Mouse (Mus musculus) right cerebral cortex, postnatal 4 days (tissue): ENCODE results near the gene Tmem120b.
A peak's percentile ranks its signal among the peaks of the same experiment; 100 is the strongest.

Source experiments
- DNase-seq: peaks from one replicate; pipeline ENCODE4 v3.0.0-alpha.2; 2022

The Tmem120b gene

DNA sequence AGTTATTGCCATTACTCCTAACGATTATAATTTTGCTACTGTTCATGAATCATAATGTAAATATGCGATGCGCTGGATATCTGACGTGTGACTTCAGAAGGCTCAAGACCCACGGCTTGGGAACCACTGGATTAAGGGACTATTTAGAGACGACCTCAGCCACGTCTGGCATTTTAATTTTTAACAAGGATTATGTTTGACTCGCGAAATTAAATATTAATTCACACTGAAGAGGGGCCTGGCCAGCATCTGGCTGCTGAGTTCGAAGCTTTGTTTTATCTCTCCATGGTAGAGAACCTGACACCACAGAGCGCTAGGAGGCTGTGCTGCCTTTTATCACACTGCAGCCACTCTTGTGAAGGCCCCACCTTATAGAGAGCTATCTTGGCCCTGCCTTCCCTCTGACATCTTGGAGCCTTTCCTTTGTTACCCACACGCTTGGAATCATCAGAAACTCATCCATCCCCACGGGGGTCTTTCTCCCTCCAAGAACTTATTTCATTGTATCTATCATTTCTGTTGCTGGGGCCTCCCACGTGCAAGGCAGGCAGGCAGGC is 24.9 kb downstream of the Tmem120b start:
- no peak for DNase-seq

DNA sequence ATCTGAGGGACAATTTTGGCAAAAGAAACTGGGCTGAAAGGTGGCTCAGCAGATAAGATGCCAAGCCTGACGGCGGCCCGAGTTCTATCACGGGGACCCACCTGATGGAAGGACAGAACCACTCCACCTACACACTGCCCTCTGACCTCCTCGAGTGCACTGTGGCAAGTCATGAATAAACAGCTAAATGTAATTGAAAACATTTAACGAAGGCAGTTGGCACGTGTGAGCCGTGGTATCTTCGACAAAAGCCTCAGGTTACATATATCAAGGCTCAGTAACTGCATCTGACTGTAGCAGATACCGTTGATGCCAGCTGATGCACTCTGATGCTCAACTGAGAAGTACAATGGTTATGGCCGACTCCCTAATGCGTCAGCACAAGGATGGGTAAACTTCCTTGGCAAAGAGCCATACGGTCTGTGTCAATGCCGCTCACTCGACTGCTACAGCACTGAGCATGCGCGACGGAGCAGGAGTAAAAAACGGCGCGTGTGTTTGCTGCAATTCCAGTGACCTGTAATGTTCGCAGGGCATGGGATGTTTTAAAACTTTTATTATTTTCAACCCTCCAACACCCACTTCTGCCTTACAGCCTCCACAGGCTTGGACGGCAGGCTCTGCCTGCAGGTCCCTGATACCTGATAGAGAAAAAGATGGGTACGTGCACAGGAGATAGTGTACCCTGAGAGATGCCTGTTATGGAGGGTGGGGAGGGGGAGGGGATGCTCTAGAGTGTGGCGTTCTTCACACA is 26.2 kb downstream of the Tmem120b start:
- no peak for DNase-seq

DNA sequence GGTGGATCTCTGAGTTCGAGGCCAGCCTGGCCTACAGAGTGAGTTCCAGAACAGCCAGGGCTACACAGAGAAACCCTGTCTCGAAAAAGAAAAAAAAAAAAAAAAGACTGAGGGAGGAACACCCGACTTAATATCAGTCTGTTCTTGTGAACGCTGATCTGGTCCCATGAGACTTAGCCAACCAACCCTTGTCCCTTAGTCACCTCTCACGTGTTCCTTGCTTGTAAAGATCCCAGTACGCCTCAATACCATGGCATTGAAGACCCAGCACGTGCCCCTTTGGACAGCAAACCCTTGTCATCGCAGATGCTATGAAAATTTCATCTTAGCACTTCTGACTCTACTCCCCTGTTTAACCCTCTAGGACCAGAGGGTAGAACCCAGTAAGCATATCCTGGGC is 28.1 kb downstream of the Tmem120b start:
- no peak for DNase-seq

DNA sequence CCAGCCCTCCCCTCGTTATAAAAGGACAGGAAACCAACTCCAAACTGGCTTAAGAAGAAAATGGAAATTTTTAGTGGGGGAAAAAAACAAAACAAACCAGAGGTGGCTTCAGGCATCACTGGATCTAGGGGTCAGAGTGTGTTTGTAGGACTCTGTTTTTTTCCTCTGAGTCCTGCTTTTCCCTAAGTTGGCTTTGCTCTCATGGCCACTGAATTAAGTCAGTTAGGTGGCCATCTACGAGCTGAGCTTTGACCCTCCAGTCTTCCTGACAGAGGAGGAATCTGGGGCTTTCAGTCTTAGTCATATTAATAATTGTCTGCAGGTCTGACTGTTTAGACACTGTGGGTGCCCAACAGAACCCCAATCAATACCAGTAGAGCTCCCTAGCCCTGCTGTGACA is 30.3 kb downstream of the Tmem120b start:
- DNase-seq, result no peak

DNA sequence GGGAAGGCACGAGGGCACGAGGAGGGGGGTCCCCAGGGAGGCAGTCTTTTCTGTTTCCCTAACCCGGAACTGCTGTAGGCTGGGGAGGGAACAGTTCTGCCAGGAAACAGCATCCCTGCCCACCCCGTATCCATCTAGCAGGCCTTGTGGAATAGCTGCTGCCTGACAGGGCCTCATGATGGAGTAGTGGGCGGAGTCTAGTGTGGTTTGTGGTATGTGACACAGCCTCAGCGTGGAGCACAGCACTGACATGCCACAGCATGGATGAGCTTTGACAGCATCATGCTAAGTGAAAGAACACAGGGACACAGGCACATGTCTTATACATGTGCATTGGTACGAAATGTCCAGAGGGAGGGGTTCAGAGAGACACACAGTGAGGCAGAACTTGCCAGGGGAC is 34.2 kb downstream of the Tmem120b start:
- no peak for DNase-seq

DNA sequence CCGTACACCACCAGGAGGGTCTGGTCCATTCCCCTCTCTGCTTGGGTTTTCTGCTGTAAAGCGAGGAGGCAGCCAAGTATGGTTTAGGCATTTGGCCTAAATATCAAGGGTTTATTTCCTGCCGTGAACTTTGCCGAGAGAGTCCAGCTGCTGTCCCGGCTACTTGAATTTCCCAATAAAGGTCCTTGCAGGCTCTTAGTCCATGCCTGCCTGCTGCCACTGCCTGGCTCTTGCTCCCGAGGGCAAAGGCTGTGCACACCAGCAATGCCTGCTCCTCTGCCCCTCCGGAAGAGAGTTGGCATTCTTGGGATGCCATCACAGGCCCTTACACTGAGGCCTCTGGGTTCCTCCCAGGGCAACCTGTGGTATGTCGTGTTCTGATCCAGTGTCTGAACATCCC is 35.3 kb downstream of the Tmem120b start:
- DNase-seq, result no peak

DNA sequence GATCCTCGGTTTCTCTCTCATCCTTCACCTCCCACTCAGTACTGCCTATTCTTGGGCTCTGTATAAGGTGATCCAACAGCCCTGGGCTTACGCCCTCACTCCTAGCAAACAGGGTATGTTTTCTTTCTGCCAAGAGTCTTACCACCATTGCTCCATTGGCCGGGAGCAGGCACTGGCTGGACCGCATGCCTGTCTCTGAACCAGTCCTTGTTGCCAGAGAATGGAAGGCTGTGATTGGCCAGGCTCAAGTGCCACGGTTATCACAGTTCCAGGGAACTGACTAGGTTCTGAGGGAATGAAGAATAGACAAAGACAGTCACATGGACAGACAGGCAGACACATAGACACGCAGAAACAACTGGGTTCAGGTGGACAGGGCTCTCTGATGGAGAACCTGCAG is 36.6 kb downstream of the Tmem120b start:
- DNase-seq, result no peak

DNA sequence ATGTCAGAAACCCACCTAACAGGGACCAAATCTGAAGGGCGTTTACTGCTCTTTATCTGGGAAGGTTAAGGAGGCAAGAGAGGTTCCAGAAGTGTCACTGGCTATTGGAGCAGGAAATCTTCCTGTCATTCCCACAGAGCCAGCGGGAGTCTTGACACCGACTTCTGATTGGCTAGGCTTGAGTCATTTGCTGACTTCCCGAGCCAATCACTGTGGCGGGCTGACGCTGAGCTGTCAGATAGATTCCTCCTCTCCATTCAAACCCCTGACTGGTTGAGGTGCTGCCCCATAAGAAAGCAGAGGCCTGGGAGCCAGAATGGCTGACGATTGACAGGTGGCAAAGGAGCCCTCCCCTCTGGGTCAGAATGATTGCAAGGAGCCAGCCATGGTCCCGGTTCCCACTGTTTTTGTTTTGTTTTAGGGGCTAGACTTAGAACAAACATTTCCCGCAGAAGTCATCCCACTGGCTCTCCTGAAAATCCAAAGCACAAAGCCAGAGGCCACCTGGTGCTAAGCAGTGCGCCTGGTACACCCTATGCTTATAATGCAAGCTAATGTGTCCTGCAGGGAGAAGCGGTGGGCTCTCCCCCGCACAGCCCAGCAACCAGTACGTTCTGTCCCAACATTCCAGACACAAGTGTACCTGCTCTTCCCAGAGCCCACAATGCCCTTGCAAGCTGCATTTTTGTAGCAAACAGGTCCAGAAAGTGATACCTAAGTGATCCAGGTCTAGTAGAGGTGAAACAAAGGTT is 41.4 kb downstream of the Tmem120b start:
- no peak for DNase-seq

DNA sequence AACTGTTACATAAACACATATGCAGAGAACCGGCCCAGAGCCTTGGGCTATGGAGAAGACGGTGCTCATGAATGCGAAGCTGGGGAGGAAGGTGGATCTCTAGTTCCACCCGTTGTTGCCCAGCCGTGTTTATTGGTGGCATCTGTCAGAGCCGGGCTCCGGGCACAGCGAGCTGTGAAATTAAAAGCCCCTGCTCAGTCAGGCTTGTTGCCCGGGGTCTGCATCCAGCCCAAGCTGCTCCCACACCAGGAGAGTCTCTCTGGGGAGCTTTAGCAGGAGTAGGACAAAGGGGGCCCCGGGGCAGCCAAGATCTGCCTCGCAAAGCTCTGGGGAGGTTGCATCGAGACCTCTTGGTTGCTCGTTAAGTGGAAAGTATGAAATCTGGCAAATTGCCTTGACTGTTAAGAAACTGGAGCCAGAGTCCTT is 42.1 kb downstream of the Tmem120b start:
- no peak for DNase-seq

DNA sequence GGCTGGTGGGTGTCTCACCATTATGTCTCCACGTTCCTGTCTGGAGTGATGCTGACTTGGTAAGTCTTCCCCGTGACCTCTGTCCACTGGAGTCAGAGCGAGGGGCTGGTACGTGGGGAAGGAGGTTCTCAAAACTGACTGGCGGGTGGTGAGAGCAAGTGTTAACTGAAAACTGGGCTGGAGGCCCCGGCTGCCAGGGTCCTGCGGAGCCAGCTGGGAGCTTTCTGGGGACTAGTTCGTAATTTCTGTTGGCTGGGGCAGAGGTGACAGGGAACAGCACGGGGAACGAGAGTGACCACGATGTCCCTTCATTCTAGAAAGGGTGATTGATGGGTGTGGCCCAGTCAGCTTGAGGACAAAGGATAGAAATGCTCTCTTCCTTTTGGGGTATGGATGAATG is 45.9 kb downstream of the Tmem120b start:
- DNase-seq, result no peak

DNA sequence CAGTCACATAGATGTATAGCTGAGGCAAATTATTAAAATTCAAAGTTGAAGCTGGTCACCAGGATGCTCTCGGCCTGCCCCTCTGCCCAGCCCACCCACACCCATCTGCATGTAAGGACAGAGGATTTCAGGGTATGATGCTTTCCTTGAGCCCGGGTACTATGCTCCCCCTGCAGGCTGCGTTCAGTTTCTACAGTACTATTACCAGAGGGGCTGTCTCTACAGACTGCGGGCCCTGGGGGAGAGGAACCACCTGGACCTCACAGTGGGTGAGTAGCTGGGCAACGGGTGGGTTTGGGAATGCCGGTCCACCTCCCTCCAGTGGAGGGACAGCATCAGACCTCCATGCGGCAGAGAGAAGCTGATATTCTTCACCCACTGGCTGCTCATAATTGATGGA is 46.7 kb downstream of the Tmem120b start:
- DNase-seq, result peak; percentile 58

DNA sequence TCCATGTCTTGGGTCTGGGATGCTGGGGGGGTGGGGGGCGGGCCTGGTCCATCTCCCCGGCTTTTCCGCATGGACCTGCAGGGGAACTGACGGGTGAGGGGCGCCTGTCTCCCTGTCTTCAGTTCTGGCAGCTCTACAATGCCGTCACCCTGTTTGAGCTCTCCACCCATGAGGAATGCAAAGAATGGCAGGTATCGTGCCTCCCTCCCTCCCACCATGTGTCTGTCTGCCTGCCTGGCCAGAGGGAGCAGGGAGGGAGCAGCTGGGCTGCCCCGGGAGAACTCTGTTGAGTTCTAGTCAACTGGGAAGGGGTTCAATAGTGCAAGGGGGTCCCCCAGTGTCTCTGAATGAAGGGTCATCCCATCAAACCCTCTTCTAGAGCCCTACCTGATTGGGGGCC is 47.9 kb downstream of the Tmem120b start:
- no peak for DNase-seq

DNA sequence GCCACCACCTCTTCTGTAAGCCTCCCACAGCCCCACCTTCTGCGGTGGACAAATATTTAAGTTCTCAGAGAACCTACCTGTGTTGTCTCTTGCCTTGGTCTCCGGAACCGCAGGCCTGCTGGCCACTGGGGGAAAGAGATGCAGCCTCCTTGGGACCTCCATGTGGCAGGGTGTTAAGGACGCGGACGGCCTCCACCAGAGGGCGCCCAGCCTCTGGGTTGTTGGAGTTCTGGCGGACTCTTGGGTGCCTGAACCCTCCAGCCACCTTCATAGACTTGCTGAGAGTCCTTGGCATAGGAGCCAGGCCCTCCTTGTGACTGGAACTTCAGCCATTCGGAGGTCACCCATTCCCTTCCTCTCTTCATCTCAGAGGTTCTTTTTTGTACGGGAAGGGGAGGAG is 49.0 kb downstream of the Tmem120b start:
- DNase-seq, result peak; percentile 80

DNA sequence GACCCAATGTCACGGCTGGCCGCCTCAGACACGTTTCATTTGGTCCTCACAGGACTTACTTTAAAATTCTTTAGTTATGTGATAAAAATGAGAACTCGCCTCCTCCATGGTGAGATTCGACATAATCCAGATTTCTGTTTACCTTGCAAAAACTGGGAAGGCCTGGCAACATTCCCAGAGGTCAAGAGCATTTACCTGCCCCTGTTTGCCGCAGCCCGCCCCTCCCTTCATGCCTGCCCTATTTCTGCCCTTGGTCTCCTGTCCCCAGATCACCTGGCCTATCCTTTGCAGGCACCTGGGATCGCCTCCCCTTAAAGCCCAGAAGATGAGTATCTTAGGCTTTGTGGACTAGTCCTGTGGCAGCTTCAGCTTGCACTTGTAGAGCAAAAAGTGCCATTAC is 49.6 kb downstream of the Tmem120b start:
- no peak for DNase-seq

DNA sequence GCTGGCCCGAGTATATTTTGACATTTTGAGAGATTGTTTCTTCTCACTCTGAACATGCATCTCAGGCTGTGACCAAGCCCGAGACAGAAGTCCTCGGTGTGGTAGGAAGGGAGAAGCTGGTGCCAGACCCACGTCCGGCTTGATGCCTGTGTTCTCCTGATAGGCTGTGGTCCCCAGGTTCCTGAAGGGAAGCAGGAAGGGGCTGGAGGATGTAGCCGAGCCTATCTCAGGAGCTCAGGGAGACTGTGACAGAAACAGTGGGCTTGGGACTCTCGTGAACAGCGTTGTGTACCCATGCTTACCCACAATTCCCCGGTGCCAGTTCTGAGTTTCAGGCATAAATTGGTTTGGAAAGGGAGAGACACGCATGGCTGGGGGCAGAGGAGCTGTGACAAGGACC is 50.6 kb downstream of the Tmem120b start:
- DNase-seq, result no peak

DNA sequence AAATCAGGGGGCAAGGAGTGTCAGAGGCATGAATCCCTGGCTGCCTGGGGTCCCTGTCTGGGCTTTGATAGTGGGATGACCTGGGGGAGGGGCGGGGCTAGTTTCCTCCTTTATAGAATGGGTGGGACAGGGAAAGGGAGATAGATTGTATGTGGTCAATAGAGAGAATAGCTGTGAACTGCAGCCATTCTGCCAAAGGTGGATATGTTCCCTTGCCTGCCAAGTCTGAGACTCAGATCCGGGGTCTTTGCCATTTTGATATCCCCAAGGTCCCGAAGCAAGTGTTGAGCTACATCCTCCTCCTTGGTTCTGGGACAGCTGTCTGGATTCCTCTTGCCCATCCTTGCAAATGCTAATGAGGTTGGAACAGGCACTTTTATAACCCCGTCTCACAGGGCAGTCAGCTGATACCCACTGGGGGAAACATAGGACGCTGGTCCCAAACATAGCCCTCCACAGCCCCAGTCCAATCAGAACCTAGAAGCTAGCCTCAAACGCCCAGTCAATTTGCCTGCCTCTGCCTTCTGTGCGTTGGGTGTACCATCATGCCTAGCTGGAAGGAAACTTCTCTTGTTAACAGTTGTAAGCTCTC is 52.5 kb downstream of the Tmem120b start:
- DNase-seq, result no peak

DNA sequence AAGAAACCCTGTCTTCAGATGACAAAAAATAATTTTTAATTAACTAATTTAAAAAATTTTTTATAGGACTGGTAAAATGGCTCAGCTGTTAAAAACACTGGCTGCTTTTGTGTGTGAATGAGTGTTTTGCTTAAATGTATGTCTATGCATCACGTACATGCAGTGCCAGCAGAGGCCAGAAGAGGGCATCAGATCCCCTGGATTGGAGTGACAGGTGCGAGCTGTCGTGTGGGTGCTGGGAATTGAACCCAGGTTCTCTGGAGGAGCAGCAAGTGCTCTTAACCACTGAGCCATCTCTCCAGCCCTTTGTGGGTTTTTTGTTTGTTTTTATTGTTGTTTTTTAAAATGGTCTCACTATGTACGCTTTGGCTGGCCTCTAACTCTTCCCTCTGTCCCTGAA is 54.0 kb downstream of the Tmem120b start:
- no peak for DNase-seq

DNA sequence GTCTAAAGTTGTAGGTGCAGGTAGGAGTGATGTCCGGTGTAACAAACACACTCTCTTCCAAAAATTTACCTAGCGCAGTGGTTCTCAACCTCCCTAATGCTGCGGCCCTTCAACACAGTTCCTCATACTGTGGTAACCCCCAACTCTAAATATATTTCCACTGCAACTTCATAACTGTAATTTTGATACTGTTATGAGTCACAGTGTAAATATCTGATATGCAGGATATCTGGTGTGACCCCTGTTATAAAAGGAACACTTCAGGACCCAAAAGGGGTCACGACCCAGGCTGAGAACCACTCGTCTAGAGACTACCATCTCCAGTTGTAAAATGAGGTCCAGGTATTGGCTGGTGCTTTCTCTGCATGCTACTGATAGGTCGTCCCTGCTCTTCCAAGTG is 56.9 kb downstream of the Tmem120b start:
- DNase-seq, result no peak

DNA sequence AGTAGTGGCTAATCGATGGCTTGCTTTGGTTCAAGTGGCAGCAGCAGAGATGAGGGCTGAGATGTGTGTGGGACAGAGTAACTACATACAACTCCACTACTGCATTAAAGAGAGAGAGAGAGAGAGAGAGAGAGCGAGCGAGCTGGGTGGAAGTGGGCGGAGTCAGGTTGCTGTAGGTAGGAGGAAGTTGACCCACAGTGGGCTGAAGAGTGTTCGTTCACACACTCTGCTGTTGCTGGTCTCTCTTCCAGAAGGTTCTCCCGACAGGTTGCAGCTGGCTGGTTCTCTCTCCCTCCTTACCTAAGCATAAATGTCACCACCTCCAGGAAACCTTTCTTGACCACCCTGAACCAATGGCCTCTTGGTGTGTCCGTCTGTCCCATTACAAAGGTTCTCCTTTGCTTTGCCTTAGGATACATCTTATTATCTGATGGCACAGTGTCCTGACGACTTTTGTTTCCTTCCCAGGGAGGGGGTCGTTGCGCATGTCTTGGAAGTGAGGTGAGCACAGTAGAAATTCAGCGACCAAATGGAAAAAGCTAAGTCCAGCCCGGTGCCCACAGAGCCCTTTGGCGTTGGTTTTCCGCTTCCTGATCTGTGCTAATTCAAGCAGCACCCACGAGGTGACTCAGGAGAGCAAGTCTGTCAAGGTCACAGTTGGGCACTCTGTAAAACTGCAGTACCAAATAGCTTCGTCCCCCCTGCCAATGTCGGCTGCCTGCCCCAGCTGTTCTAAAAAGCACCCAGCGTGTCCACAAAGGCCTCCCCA is 57.6 kb downstream of the Tmem120b start:
- DNase-seq, result no peak

DNA sequence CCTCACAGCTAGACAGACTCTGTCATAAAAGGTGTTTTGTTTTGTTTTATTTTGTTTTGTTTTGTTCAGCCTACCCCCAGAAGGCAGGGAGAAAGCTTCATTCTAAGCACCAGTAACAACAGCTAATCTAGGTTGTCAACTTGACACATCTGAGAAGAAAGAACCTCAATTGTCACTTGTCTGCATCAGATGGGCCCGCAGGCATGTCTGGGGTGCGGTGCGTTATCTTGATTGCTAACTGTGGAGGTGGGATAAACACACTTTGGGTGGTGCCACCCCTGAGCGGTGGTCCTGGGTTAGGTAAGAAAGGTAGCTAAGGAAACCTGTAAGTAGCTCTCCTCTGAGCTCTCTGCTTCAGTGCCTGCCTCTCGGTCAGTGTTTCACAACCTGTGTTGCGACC is 58.8 kb downstream of the Tmem120b start:
- no peak for DNase-seq

DNA sequence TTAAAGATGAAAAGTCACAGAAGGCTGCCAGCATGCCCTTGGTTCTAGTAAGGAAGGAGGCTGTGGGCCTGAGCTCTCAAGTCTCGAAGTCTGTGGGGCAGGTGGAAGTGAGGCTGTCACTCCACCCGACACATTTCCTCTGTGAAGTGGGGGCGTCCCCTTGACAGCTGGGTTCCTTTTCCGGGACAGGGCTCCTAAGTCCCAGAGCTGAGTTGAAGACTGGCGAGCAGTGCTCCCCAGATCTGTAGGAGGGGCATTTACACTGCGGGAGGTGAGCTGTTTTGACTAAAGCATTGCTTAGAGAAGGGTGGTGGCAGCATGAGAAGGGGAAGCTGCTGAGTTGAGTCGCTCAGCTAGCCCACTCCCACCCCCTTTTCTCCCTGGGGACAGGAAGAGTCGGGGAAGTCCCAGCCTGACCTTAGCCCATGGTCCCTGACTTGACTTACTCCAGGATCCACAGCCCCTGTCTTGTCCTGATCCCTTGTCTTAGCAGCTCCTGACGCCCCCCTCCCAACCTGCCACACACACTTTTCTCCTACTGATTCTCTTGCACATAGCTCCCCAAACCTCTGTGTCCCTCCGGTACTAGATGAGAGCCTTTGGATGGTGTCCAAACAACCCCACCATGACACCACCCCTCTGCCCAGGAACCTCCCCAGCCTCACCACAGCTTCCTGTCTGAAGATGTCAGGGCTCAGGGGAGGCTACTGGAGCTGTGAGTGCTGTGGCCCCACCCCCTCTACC is 60.4 kb downstream of the Tmem120b start:
- no peak for DNase-seq

DNA sequence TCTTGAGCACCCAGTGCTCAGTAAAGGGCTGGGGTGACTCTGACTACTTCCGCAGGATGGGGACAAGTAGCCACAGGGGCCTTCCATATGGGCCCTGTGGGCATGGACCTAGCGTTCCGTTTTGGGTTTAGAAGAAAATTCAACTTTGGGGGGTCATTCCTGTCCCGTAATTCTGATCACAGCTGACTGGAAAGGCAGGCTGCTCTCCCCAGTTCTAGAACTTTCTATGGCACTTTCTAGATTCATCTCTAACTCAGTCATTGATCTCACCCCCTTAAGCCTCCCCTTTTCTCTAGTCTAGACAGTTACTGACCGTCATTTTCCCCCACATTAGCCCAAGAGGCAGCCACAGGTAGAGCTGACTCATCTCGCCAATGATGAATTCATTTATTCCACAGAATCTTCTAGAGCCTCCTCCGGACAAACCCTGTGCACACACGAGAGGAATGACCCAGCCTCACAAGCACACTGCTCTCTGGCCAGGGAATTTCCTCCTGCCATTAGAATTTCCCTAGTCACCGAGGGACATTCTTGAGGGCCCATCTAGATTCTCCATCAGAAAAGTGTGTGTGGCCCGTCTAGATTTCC is 61.0 kb downstream of the Tmem120b start:
- no peak for DNase-seq
